Mouse (Mus musculus) MEL (cell line): Measurements from ENCODE around the gene Tsc22d1. TPM values are rescaled to one million over a fixed set of nuclear protein-coding genes. Genes with fewer than 3 reads are reported as not detected.

ENCODE experiments used
- DNase-seq: peaks from one replicate; pipeline ENCODE4 v3.0.0; 2011; ENCODE audit warnings: low read depth, low spot score
- H3K27ac ChIP-seq: 2 replicates; pipeline ENCODE4 v1.5.1; 2012; ENCODE audit warnings: low read depth, mild to moderate bottlenecking, control low read depth, low read length, moderate library complexity; ENCODE audit not compliant: control insufficient read depth
- H3K27me3 ChIP-seq, 2 experiments: fragments of 150-350 bp in 1 of 2; sonication (generic) in 1 of 2; 2 replicates each; pipeline ENCODE4 v1.6.1; 2012; ENCODE audit warnings: low read length in 2 of 2, mild to moderate bottlenecking in 2 of 2, improper control_type of control experiment in 1 of 2, moderate library complexity in 1 of 2; ENCODE audit not compliant: insufficient read depth in 2 of 2, control insufficient read depth in 1 of 2
- H3K36me3 ChIP-seq, 2 experiments: 2 replicates each; pipeline ENCODE4 v1.6.1; 2012 to 2014; ENCODE audit warnings: low read length in 2 of 2, improper control_type of control experiment in 1 of 2, inconsistent platforms in 1 of 2, mild to moderate bottlenecking in 1 of 2; ENCODE audit not compliant: insufficient read depth in 2 of 2, control insufficient read depth in 1 of 2
- H3K4me1 ChIP-seq, 2 experiments: fragments of 150-350 bp in 1 of 2; sonication (generic) in 1 of 2; 2 replicates each; pipeline ENCODE4 v1.6.1; 2012; ENCODE audit warnings: low read length in 2 of 2, improper control_type of control experiment in 1 of 2, mild to moderate bottlenecking in 1 of 2; ENCODE audit not compliant: insufficient read depth in 2 of 2, control insufficient read depth in 1 of 2
- H3K4me3 ChIP-seq, 2 experiments: fragments of 150-350 bp in 1 of 2; sonication (generic) in 1 of 2; 2 replicates each; pipeline ENCODE4 v1.5.1; 2012; ENCODE audit warnings: low read depth in 2 of 2, low read length in 2 of 2, mild to moderate bottlenecking in 2 of 2, moderate library complexity in 2 of 2, control low read depth in 1 of 2, improper control_type of control experiment in 1 of 2; ENCODE audit not compliant: control insufficient read depth in 1 of 2, insufficient read depth in 1 of 2
- H3K79me2 ChIP-seq: 2 replicates; pipeline ENCODE4 v1.6.1; 2012; ENCODE audit warnings: mild to moderate bottlenecking, low read length, moderate library complexity; ENCODE audit not compliant: control insufficient read depth, poor library complexity, insufficient read depth
- H3K9ac ChIP-seq: 2 replicates; pipeline ENCODE4 v1.6.1; 2012; ENCODE audit warnings: low read depth, mild to moderate bottlenecking, control low read depth, low read length, moderate library complexity; ENCODE audit not compliant: control insufficient read depth, poor library complexity, severe bottlenecking
- H3K9me3 ChIP-seq: fragments of 150-350 bp; sonication (generic); replicated peaks from 2 replicates; pipeline ENCODE4 v1.6.1; 2012; ENCODE audit warnings: mild to moderate bottlenecking, low read length, improper control_type of control experiment, moderate library complexity; ENCODE audit not compliant: insufficient read depth
- BHLHE40 ChIP-seq: IDR thresholded peaks from 2 replicates; pipeline ENCODE4 v1.6.1; 2012; ENCODE audit warnings: low read depth, mild to moderate bottlenecking, inconsistent platforms, low read length, improper control_type of control experiment, borderline replicate concordance
- CHD2 ChIP-seq: IDR thresholded peaks from 2 replicates; pipeline ENCODE4 v1.6.1; 2011; ENCODE audit warnings: low read length, improper control_type of control experiment
- CTCF ChIP-seq, 3 experiments: IDR thresholded peaks in 2 of 3; conservative IDR thresholded peaks in 1 of 3; 2 replicates each; pipeline ENCODE4 v1.5.1; 2011 to 2012; ENCODE audit warnings: low read length in 3 of 3, low read depth in 2 of 3, mild to moderate bottlenecking in 2 of 3, improper control_type of control experiment in 1 of 3, inconsistent platforms in 1 of 3, mixed read lengths in 1 of 3, moderate library complexity in 1 of 3; ENCODE audit not compliant: control insufficient read depth in 1 of 3, insufficient read depth in 1 of 3, poor library complexity in 1 of 3, severe bottlenecking in 1 of 3
- ELF1 ChIP-seq: IDR thresholded peaks from 2 replicates; pipeline ENCODE4 v1.6.1; 2014; ENCODE audit warnings: low read depth, mild to moderate bottlenecking, inconsistent platforms, low read length, improper control_type of control experiment, moderate library complexity
- EP300 ChIP-seq, 2 experiments: IDR thresholded peaks; 2 replicates each; pipeline ENCODE4 v1.6.1; 2011; ENCODE audit warnings: improper control_type of control experiment in 2 of 2, low read length in 2 of 2, low read depth in 1 of 2, mild to moderate bottlenecking in 1 of 2
- GABPA ChIP-seq: IDR thresholded peaks from 2 replicates; pipeline ENCODE4 v1.6.1; 2012; ENCODE audit warnings: low read depth, mild to moderate bottlenecking, inconsistent platforms, low read length, improper control_type of control experiment, moderate library complexity
- GATA1 ChIP-seq: IDR thresholded peaks from 2 replicates; pipeline ENCODE4 v1.6.1; 2011; ENCODE audit warnings: low read depth, low read length, improper control_type of control experiment
- HCFC1 ChIP-seq: IDR thresholded peaks from 2 replicates; pipeline ENCODE4 v1.6.1; 2012; ENCODE audit warnings: low read depth, mild to moderate bottlenecking, inconsistent platforms, low read length, improper control_type of control experiment, moderate library complexity
- JUND ChIP-seq: IDR thresholded peaks from 2 replicates; pipeline ENCODE4 v1.6.1; 2011; ENCODE audit warnings: low read depth, mild to moderate bottlenecking, improper control_type of control experiment, low read length
- MAFK ChIP-seq: IDR thresholded peaks from 2 replicates; pipeline ENCODE4 v1.6.1; 2011; ENCODE audit warnings: low read depth, mild to moderate bottlenecking, low read length, improper control_type of control experiment, borderline replicate concordance
- MAZ ChIP-seq: IDR thresholded peaks from 2 replicates; pipeline ENCODE4 v1.6.1; 2012; ENCODE audit warnings: low read depth, mild to moderate bottlenecking, inconsistent platforms, low read length, improper control_type of control experiment
- MEF2A ChIP-seq: IDR thresholded peaks from 2 replicates; pipeline ENCODE4 v1.6.1; 2014; ENCODE audit warnings: low read depth, mild to moderate bottlenecking, inconsistent platforms, low read length, improper control_type of control experiment; ENCODE audit not compliant: poor library complexity, insufficient replicate concordance, severe bottlenecking; ENCODE audit errors: extremely low read depth
- MXI1 ChIP-seq: IDR thresholded peaks from 2 replicates; pipeline ENCODE4 v1.6.1; 2011; ENCODE audit warnings: mild to moderate bottlenecking, low read depth, low read length, improper control_type of control experiment
- MYB ChIP-seq: IDR thresholded peaks from 2 replicates; pipeline ENCODE4 v1.6.1; 2011; ENCODE audit warnings: mild to moderate bottlenecking, low read depth, low read length, improper control_type of control experiment
- MYC ChIP-seq: IDR thresholded peaks from 2 replicates; pipeline ENCODE4 v1.6.1; 2011; ENCODE audit warnings: low read depth, mild to moderate bottlenecking, low read length, improper control_type of control experiment, moderate library complexity
- NELFE ChIP-seq: IDR thresholded peaks from 2 replicates; pipeline ENCODE4 v1.6.1; 2011; ENCODE audit warnings: low read depth, low read length, improper control_type of control experiment
- NRF1 ChIP-seq: IDR thresholded peaks from 2 replicates; pipeline ENCODE4 v1.6.1; 2014; ENCODE audit warnings: low read depth, mild to moderate bottlenecking, inconsistent platforms, low read length, improper control_type of control experiment, moderate library complexity; ENCODE audit not compliant: poor library complexity, insufficient read depth, severe bottlenecking
- POLR2A ChIP-seq, 2 experiments: IDR thresholded peaks; 2 replicates each; pipeline ENCODE4 v1.6.1; 2011 to 2012; ENCODE audit warnings: low read length in 2 of 2, mild to moderate bottlenecking in 2 of 2, control low read depth in 1 of 2, improper control_type of control experiment in 1 of 2, low read depth in 1 of 2, moderate library complexity in 1 of 2; ENCODE audit not compliant: control insufficient read depth in 1 of 2, insufficient read depth in 1 of 2, poor library complexity in 1 of 2
- POLR2AphosphoS2 ChIP-seq: IDR thresholded peaks from 2 replicates; pipeline ENCODE4 v1.6.1; 2011; ENCODE audit warnings: low read length, improper control_type of control experiment
- RCOR1 ChIP-seq: IDR thresholded peaks from 2 replicates; pipeline ENCODE4 v1.6.1; 2012; ENCODE audit warnings: low read depth, mild to moderate bottlenecking, inconsistent platforms, low read length, improper control_type of control experiment
- SMC3 ChIP-seq: IDR thresholded peaks from 2 replicates; pipeline ENCODE4 v1.6.1; 2011; ENCODE audit warnings: low read depth, low read length, improper control_type of control experiment
- TCF12 ChIP-seq: IDR thresholded peaks from 2 replicates; pipeline ENCODE4 v1.6.1; 2014; ENCODE audit warnings: low read depth, mild to moderate bottlenecking, inconsistent platforms, low read length, improper control_type of control experiment, moderate library complexity
- USF1 ChIP-seq: IDR thresholded peaks from 2 replicates; pipeline ENCODE4 v1.6.1; 2014; ENCODE audit warnings: low read depth, mild to moderate bottlenecking, inconsistent platforms, low read length, improper control_type of control experiment, moderate library complexity
- USF2 ChIP-seq, 2 experiments: IDR thresholded peaks; 2 replicates each; pipeline ENCODE4 v1.6.1; 2011 to 2012; ENCODE audit warnings: improper control_type of control experiment in 2 of 2, low read length in 2 of 2, borderline replicate concordance in 1 of 2, inconsistent platforms in 1 of 2, low read depth in 1 of 2, mild to moderate bottlenecking in 1 of 2; ENCODE audit not compliant: insufficient read depth in 1 of 2
- ZC3H11A ChIP-seq: IDR thresholded peaks from 2 replicates; pipeline ENCODE4 v1.6.1; 2012; ENCODE audit warnings: low read depth, mild to moderate bottlenecking, inconsistent platforms, low read length, improper control_type of control experiment
- ZKSCAN1 ChIP-seq: IDR thresholded peaks from 2 replicates; pipeline ENCODE4 v1.6.1; 2012; ENCODE audit warnings: low read depth, mild to moderate bottlenecking, inconsistent platforms, low read length, improper control_type of control experiment, moderate library complexity
- ZNF384 ChIP-seq: IDR thresholded peaks from 2 replicates; pipeline ENCODE4 v1.6.1; 2012; ENCODE audit warnings: low read depth, mild to moderate bottlenecking, inconsistent platforms, low read length, improper control_type of control experiment
- polyA plus RNA-seq, 2 experiments: library from polyadenylated mRNA; stranded (reverse) in 1 of 2; unstranded in 1 of 2; fragments of >175 nt in 1 of 2; fragments of >200 nt in 1 of 2; gene quantifications; 2 replicates each; pipeline versions ENCODE4 v1.2.1 to v1.2.4; 2012; ENCODE audit warnings: low replicate concordance in 2 of 2, low read depth in 1 of 2; ENCODE audit not compliant: insufficient read length in 2 of 2, insufficient read depth in 1 of 2, missing spikeins in 1 of 2
- total RNA-seq: library from RNA; depleted of rRNA; stranded (reverse); fragments of 300-350 nt; gene quantifications from 2 replicates; pipeline ENCODE4 v1.2.3, GENCODE M21; 2012

The Tsc22d1 gene
- total and polyA plus RNA-seq, 3 experiments: 7.6 to 15.9 TPM; not detected in 1

- Histone ChIP-seq H3K27ac (no peak overlapping the region), H3K4me3 (no peak overlapping the region), H3K79me2 (no peaks in the 10 kb centered on the region), H3K36me3 (no peaks in the 10 kb centered on the region), H3K4me1 (no peaks in the 10 kb centered on the region), H3K9ac (no peak overlapping the region), H3K27me3 (no peaks in the 10 kb centered on the region), H3K9me3 (no peaks in the 10 kb centered on the region)
- no peak for DNase-seq
- no peak for TF ChIP-seq JUND
- TF ChIP-seq MXI1: no peak
- TF ChIP-seq ZC3H11A: no peak
- TF ChIP-seq USF2 (IDR thresholded peaks at IDR 0.05; ENCODE audit: borderline replicate concordance in 1 of 2, insufficient read depth in 1 of 2, low read depth in 1 of 2, low read length in 2 of 2): no peak
- no peak for TF ChIP-seq RCOR1
- no peak for TF ChIP-seq USF1
- no peak for TF ChIP-seq MYC
- TF ChIP-seq ZKSCAN1: no peak
- TF ChIP-seq ELF1: no peak
- TF ChIP-seq SMC3: no peak
- no peak for TF ChIP-seq BHLHE40
- TF ChIP-seq MYB: no peak
- TF ChIP-seq NELFE: no peak
- no peak for TF ChIP-seq MEF2A
- no peak for TF ChIP-seq POLR2AphosphoS2
- TF ChIP-seq NRF1: no peak
- no peak for TF ChIP-seq TCF12
- no peak for TF ChIP-seq GATA1
- no peak for TF ChIP-seq CTCF (IDR thresholded peaks at IDR 0.05 in 2 of 3, conservative IDR thresholded peaks at IDR 0.05 in 1 of 3; ENCODE audit: control insufficient read depth in 1 of 3, insufficient read depth in 1 of 3, low read depth in 2 of 3, low read length in 3 of 3, poor library complexity in 1 of 3, severe bottlenecking in 1 of 3)
Measured at GRCm38 (mm10) chr14:76414122-76414861, 469 bp upstream of the Tsc22d1 start.

- Histone ChIP-seq H3K79me2 (no peaks in the 10 kb centered on the region), H3K4me3 (no peak overlapping the region), H3K4me1 (no peaks in the 10 kb centered on the region), H3K9me3 (no peaks in the 10 kb centered on the region), H3K27ac (no peak overlapping the region), H3K36me3 (no peaks in the 10 kb centered on the region), H3K27me3 (no peaks in the 10 kb centered on the region), H3K9ac (no peak overlapping the region)
- TF ChIP-seq CTCF (IDR thresholded peaks at IDR 0.05 in 2 of 3, conservative IDR thresholded peaks at IDR 0.05 in 1 of 3; ENCODE audit: control insufficient read depth in 1 of 3, insufficient read depth in 1 of 3, low read depth in 2 of 3, low read length in 3 of 3, poor library complexity in 1 of 3, severe bottlenecking in 1 of 3) (no peak), HCFC1 (no peak), USF1 (no peak), CHD2 (no peak), RCOR1 (no peak), MAZ (no peak), GABPA (no peak), MYC (no peak), POLR2A (IDR thresholded peaks at IDR 0.05; ENCODE audit: control insufficient read depth in 1 of 2, insufficient read depth in 1 of 2, low read depth in 1 of 2, low read length in 2 of 2, poor library complexity in 1 of 2) (no peak), USF2 (IDR thresholded peaks at IDR 0.05; ENCODE audit: borderline replicate concordance in 1 of 2, insufficient read depth in 1 of 2, low read depth in 1 of 2, low read length in 2 of 2) (no peak), EP300 (IDR thresholded peaks at IDR 0.05; ENCODE audit: low read depth in 1 of 2, low read length in 2 of 2) (no peak), ZNF384 (no peak), MAFK (no peak)
- no peak for DNase-seq
Measured at GRCm38 (mm10) chr14:76415781-76416301, 1.1 kb downstream of the Tsc22d1 start.
